Mouse (Mus musculus) left cerebral cortex, adult 11 months (tissue): ENCODE measurements around the gene Avil.

ENCODE experiments used
- DNase-seq: peaks from one replicate; pipeline ENCODE4 v3.0.0; 2022; ENCODE audit warnings: low spot score

The Avil gene

GRCm38 (mm10) chr10:126981746-126982145, 18.8 kb upstream of the Avil start:
- DNase-seq: no peak

- no peak for DNase-seq
These were observed 17.2 kb upstream of the Avil start for GRCm38 (mm10) chr10:126983193-126983725.

GRCm38 (mm10) chr10:126984189-126985004, 16.1 kb upstream of the Avil start:
- DNase-seq: no peak

DNA sequence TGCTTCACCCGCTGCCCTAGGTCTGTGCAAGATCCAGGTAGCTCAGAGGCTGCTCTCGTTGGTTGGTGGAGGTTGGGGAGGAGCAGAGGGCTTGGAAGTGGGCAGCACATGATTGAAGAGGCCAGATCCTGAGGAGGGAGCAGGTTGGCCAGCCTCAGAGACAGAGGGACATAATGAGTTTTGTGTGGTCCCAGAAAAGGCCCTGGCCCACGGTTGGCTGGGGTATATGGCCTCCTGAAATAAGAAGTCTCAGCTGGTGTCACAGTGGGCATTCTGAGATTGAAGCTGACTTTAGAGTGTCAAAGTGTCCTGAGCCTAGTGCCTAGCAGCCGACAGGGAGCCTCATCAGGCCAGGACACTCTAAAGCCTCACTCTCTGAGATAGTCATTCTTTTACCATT, 15.4 kb upstream of the Avil start:
- DNase-seq: no peak

- DNase-seq: no peak
These were observed 14.9 kb upstream of the Avil start for GRCm38 (mm10) chr10:126985579-126985978.

- peak; percentile 47 for DNase-seq
These were observed 14.0 kb upstream of the Avil start for GRCm38 (mm10) chr10:126986541-126986961.

- no peak for DNase-seq
These were observed 13.1 kb upstream of the Avil start for GRCm38 (mm10) chr10:126987183-126988118.

DNA sequence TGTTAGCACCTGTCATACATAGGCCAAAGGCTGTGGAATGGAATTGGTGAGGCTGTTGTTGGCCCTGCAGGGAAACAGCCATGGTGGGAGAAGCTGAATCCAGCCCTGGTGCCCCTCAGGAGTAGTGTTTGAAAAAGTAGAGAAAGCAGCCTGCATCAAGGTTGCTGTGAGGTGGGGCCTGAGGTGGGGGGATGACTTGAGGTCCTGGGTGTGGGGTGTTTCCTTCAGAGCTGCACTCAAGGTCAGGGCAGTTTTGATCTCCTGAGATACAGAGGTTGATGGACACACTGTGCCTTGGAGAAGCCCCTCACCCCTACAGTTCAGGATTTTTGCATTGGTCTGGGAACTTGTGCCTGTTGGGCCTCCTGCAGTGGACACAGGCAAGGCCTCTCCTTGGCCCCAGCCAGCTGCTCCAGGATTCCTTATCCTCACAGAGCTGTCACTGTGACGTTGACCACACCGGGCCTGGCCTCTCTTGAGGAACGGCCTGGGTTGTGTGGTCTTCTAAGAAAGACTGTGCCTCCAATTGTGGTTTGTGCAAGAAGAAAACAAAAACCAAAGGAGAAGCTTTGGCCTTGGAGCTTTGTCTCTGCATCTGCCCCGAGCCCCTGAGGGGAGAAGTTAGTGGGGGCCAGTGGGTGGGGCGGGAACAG, 11.9 kb upstream of the Avil start:
- DNase-seq: no peak

GRCm38 (mm10) chr10:126990313-126991056, 10.0 kb upstream of the Avil start:
- peak; percentile 75 for DNase-seq

- DNase-seq: no peak
These were observed 8.8 kb upstream of the Avil start for GRCm38 (mm10) chr10:126991676-126992075.

- no peak for DNase-seq
These were observed 6.9 kb upstream of the Avil start for GRCm38 (mm10) chr10:126993621-126994020.

- DNase-seq: no peak
These were observed 3.0 kb upstream of the Avil start for GRCm38 (mm10) chr10:126997340-126998113.

GRCm38 (mm10) chr10:127001297-127001696, 788 bp downstream of the Avil start:
- no peak for DNase-seq

DNA sequence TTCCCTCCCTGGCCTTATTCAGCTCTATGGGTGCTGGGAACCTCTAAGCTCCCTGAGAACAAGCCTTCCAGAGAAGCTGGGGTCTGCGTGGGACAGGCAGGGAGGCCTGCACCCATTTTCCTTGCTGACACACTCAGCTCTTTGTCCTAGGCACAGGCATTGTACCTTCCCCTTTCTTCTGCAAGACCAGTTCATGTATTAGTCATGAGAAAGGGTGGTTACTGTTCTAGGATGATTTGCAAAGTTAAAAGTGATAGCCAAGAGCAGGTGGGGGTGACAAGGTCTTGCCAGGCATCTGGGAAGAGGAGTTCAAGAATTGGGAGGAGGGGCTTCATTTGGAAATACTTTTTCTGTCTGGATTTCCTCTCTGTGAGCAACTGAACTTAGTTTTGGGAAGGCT, 1.5 kb downstream of the Avil start:
- DNase-seq: no peak

DNA sequence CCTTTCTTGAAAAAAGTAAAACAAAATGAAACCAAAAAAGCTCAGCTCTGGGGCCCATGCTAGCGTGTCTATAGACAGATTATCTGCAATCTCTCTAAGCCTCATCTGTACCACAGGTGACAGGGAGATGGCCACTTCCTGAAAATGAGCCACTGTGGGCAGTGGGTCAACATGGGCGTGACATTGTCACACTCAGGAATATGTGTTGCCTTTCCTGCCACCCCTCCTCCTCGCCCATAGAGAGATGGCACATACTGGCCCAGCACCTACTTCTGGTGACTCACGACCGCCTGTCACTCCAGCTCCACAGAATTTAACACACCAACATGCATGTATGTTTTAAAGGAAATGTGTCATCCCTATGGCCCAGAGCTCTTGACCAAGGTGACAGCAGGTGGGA, 2.3 kb downstream of the Avil start:
- DNase-seq: no peak

DNA sequence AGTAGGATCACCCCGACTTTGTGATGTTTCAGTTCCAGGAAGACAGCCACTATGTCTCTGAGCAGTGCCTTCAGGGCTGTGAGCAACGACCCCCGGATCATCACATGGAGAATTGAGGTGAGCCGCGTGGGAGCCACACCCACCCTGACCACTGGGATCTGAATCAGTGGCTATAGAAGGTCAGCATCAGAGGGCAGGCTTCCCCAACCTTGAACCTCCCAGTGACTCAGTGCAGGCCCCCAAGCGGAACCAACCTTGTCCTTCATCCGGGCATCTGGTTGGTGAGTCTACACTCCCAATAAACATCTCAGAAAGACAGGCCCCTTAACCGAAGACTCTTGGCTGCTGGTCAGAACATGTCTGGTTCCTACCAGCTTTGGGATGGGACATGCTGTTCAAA, 2.8 kb downstream of the Avil start:
- no peak for DNase-seq

GRCm38 (mm10) chr10:127003806-127004205, 3.3 kb downstream of the Avil start:
- no peak for DNase-seq

GRCm38 (mm10) chr10:127016488-127016887, 16.0 kb downstream of the Avil start:
- no peak for DNase-seq

DNA sequence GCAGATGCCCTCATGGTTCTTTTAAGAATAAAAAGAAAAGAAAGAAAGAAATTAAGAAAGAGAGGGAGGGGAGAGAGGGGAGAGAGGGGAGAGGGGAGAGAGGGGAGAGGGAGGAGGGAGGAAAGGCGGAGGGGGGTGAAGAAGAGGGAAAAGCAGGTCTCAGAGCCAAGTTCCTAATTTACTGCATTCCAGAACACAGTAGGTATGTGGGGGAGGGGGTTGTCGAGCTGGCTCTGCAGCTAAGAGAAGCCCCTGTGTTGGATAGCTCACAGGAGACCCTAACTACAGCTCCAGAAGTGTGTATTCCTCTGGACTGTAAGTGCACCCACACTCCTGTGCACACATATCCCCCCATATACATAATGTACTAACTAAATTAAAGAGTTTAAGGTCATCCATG, 16.6 kb downstream of the Avil start:
- no peak for DNase-seq

- no peak for DNase-seq
These were observed 17.9 kb downstream of the Avil start for GRCm38 (mm10) chr10:127018422-127018821.
